Mouse (Mus musculus): ENCODE measurements around the gene Lrrfip1. TPM values are rescaled to one million over a fixed set of nuclear protein-coding genes. Genes with fewer than 3 reads are reported as not detected.
A peak's percentile ranks its signal among the peaks of the same experiment; 100 is the strongest.

The Lrrfip1 gene
- total RNA-seq, 1 experiment from 2014 or later, result 190 TPM

GRCm38 (mm10) chr1:91062363-91062762, 63.8 kb downstream of the Lrrfip1 start:
- ATAC-seq (replicated peaks in 1 of 2; ENCODE audit: insufficient read depth in 1 of 2, low FRiP score in 2 of 2, low TSS enrichment in 1 of 2, low read depth in 1 of 2, poor library complexity in 2 of 2, severe bottlenecking in 2 of 2), result peak; percentile 67 to 72

GRCm38 (mm10) chr1:91064053-91064452, 65.5 kb downstream of the Lrrfip1 start:
- no peak for ATAC-seq (replicated peaks in 1 of 2; ENCODE audit: insufficient read depth in 1 of 2, low FRiP score in 2 of 2, low TSS enrichment in 1 of 2, low read depth in 1 of 2, poor library complexity in 2 of 2, severe bottlenecking in 2 of 2)

DNA sequence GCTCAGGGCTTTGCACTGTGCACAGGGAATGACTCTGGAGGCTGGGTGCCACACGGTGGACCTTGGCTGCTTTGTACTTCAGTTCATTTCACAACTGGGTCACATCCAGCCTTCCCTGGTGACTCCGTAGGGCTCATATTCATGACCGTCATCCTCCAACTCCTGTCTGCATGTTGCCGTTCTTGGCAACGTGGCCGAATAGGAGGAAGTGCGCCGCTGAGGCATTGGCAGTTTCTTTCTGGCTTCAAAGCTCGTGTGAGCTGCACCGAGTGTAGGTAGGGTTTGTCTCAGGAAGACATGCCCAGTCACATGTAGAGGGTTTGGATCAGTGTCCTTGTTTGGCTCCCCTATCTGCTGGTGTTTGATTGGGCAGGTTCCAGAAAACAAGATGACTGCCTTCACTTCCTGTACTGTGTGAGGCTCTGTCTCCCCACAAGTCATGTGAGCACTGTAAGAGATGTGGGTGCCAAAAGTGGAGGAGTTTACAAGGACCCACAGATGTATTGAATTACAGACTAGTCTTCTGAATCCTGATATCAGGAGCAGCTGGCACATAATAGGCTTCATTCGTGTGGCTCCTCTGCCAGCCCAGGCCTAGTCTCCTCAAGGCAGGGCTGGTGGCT, 66.5 kb downstream of the Lrrfip1 start:
- ATAC-seq (replicated peaks in 1 of 2; ENCODE audit: insufficient read depth in 1 of 2, low FRiP score in 2 of 2, low TSS enrichment in 1 of 2, low read depth in 1 of 2, poor library complexity in 2 of 2, severe bottlenecking in 2 of 2), result peak; percentile 23 to 34

DNA sequence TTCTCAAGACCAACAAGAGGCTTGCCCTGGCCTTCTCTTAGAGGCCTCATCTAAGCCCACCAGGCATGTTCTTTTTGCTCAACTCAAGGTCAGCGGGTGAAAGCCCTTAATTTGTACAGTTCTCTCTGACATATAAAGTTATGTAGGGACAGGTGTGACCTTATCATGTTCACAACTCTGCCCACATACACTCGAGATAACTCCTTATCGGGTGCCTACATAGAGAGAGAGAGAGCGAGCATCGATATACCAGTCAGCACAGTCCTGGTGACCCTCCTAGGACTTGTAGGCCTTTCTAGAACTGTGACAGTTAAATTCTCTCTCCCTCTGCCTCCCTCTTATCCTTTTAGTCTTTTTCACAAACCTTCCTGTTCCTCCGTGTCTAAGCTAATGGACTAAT, 67.5 kb downstream of the Lrrfip1 start:
- ATAC-seq (replicated peaks in 1 of 2; ENCODE audit: insufficient read depth in 1 of 2, low FRiP score in 2 of 2, low TSS enrichment in 1 of 2, low read depth in 1 of 2, poor library complexity in 2 of 2, severe bottlenecking in 2 of 2), result no peak

- ATAC-seq (replicated peaks in 1 of 2; ENCODE audit: insufficient read depth in 1 of 2, low FRiP score in 2 of 2, low TSS enrichment in 1 of 2, low read depth in 1 of 2, poor library complexity in 2 of 2, severe bottlenecking in 2 of 2), result no peak
These were observed 68.1 kb downstream of the Lrrfip1 start for GRCm38 (mm10) chr1:91066599-91066998.

- ATAC-seq (replicated peaks in 1 of 2; ENCODE audit: insufficient read depth in 1 of 2, low FRiP score in 2 of 2, low TSS enrichment in 1 of 2, low read depth in 1 of 2, poor library complexity in 2 of 2, severe bottlenecking in 2 of 2), result no peak
These were observed 69.2 kb downstream of the Lrrfip1 start for GRCm38 (mm10) chr1:91067716-91068115.

GRCm38 (mm10) chr1:91069575-91069974, 71.0 kb downstream of the Lrrfip1 start:
- ATAC-seq (replicated peaks in 1 of 2; ENCODE audit: insufficient read depth in 1 of 2, low FRiP score in 2 of 2, low TSS enrichment in 1 of 2, low read depth in 1 of 2, poor library complexity in 2 of 2, severe bottlenecking in 2 of 2), result peak; percentile 63; a peak in 3 of 4 replicates

DNA sequence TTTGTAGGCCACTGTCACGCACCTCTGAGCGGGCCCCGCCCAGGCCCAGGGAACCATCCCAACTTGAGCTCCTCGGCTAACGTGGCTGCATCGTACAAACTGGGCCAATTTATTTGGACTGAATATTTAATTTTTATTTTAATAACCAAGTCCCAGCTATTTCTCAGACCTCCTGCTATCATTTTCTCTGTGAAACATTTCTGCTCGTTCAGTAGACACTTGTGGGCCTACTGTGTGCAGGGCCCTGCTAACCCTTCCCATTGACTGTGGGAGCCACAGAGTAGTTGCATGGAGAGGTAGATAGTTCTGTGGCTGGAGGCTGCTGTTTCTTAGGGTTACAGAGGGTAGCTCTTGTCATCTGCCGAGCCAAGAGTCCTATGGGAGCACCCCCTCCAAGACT, 72.0 kb downstream of the Lrrfip1 start:
- no peak for ATAC-seq (replicated peaks in 1 of 2; ENCODE audit: insufficient read depth in 1 of 2, low FRiP score in 2 of 2, low TSS enrichment in 1 of 2, low read depth in 1 of 2, poor library complexity in 2 of 2, severe bottlenecking in 2 of 2)

DNA sequence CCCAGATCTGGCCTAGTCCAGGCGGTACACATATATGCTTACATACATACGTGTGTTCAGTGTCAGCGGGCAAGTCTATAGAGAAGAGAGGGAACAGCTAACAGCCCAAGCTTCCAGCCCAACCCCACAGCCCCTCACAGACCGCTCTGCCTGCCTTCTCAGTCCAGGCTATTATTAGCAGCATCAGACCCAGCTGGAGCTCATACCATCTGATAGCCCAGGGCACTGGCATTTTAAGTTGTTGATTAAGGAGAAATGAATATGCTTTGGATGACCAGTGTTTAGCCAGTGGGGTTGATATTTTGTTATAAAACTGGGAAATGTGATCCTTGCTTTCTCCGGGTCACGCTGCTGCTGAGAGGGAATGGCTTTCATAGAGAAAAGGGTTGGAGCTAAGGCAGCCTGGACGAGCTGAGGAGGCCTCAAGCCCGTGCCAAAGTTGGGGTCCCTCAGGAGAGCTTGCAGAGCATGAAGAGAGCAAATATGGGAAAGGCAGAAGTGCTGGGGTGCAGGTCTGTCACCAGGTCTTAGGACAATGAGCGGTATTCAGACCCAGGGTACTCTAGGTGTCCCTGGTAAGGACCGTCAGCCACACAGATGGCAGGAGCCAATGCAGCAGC, 73.2 kb downstream of the Lrrfip1 start:
- no peak for ATAC-seq (replicated peaks in 1 of 2; ENCODE audit: insufficient read depth in 1 of 2, low FRiP score in 2 of 2, low TSS enrichment in 1 of 2, low read depth in 1 of 2, poor library complexity in 2 of 2, severe bottlenecking in 2 of 2)

- no peak for ATAC-seq (replicated peaks in 1 of 2; ENCODE audit: insufficient read depth in 1 of 2, low FRiP score in 2 of 2, low TSS enrichment in 1 of 2, low read depth in 1 of 2, poor library complexity in 2 of 2, severe bottlenecking in 2 of 2)
These were observed 78.4 kb downstream of the Lrrfip1 start for GRCm38 (mm10) chr1:91076946-91077345.

DNA sequence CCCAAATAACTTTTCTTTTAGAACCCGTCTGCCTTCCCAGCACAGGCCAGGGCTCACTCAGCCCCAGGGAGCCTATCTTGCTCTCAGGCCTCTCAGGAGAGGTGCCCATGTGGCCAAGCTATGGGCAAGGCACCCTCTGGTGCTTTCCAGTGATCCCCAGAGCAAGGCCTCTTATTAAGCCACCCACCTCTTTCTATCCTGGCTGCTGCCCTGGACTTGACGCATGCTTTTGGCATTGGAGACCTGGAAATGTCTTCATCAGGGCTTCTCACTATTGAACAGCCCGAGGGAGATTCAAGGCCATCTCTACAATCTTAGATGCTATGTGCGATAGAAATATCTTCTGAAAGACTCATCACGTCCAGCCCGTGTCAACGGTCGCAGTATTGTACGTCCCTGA, 78.9 kb downstream of the Lrrfip1 start:
- no peak for ATAC-seq (replicated peaks in 1 of 2; ENCODE audit: insufficient read depth in 1 of 2, low FRiP score in 2 of 2, low TSS enrichment in 1 of 2, low read depth in 1 of 2, poor library complexity in 2 of 2, severe bottlenecking in 2 of 2)

- ATAC-seq (replicated peaks in 1 of 2; ENCODE audit: insufficient read depth in 1 of 2, low FRiP score in 2 of 2, low TSS enrichment in 1 of 2, low read depth in 1 of 2, poor library complexity in 2 of 2, severe bottlenecking in 2 of 2), result no peak
These were observed 79.4 kb downstream of the Lrrfip1 start for GRCm38 (mm10) chr1:91077980-91078379.

DNA sequence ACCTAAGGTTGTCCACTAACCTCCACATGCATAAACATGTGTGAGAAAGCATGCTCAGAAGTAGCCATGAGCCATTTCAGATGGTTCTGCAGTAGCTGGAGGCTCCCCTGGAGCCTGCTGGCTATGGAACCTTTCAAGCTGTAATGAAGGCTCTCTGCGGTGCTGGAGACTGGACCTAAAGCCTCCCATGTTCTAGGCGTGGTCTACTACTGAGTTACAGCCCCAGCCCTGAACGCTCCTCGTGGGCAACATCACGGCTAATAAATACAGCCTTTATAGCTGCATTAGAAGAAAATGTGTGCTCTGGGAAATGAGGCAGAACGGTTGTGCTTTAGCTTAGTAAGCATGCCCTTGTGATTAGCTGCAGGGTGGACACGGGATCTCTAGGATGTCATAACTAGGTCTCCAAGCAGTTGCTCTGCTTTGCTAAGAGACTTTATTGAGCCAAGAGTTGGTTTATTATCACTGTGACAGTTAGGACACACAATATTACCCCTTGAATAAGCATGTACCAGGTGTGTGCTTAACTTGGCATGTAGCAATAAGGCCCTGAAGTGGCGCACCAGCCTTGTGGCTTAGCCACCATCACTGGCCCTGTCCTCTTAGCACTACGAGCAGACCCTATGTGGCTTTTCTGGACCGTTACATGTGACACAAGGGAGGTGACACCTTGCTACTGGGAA, 81.3 kb downstream of the Lrrfip1 start:
- 0 out of 4 replicates have a peak, but pooled peaks of 1 of the 2 experiments have one; percentile 8 for ATAC-seq (replicated peaks in 1 of 2; ENCODE audit: insufficient read depth in 1 of 2, low FRiP score in 2 of 2, low TSS enrichment in 1 of 2, low read depth in 1 of 2, poor library complexity in 2 of 2, severe bottlenecking in 2 of 2)

DNA sequence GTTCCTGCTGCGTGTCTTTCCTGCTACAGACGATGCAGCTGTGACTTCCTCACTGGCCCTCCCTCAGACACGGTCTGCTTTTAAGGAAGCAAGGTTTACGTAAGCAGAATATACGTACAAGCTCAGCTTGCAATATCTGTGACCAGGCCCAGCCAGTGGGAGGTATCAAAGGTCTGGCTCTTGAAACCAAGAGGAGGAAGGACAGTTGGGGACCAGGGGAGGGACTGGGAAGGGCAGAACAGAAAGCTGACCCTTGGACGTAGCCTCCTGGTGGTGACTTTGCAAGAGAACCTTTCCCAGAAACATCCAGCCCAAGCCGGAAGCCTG, 81.8 kb downstream of the Lrrfip1 start:
- ATAC-seq (replicated peaks in 1 of 2; ENCODE audit: insufficient read depth in 1 of 2, low FRiP score in 2 of 2, low TSS enrichment in 1 of 2, low read depth in 1 of 2, poor library complexity in 2 of 2, severe bottlenecking in 2 of 2), result peak; percentile 95 to 98

DNA sequence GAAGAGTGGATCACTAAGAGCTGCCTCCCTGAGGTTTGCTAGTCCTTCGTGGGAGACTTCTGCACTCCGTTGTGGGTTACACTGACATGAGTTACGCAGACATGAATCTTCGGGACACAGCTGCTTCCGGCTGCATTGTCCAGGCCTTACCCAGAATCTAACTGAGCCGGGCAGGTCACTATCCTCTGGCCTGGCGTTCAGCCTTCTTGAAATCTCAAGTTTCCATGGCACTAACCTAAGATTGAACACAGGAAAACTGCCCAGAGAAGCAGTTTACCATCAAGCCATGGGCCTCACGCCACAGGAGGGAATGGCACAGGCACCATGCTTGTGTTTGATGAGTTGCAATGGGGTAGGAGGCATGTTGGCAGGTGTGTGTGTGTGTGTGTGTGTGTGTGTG, 85.8 kb downstream of the Lrrfip1 start:
- ATAC-seq (replicated peaks in 1 of 2; ENCODE audit: insufficient read depth in 1 of 2, low FRiP score in 2 of 2, low TSS enrichment in 1 of 2, low read depth in 1 of 2, poor library complexity in 2 of 2, severe bottlenecking in 2 of 2), result no peak

DNA sequence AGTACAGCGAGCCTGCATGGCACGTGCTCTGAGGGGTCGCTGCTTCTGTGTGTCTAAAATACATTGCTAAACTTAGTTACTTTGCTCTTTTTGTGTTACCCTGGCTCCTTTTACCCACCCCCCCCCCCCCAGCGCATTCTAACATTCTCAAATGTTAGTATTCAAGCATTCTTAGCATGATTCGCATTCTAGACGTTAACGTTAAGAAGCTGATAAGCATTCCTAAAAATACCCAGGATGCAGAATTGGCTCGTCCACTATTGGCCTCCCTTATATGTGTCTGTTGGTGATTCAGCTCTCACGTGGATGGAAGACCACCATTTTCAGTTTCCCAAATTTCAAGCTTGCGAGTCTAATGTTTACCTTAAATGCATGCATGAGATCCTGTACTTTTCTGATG, 86.5 kb downstream of the Lrrfip1 start:
- ATAC-seq (replicated peaks in 1 of 2; ENCODE audit: insufficient read depth in 1 of 2, low FRiP score in 2 of 2, low TSS enrichment in 1 of 2, low read depth in 1 of 2, poor library complexity in 2 of 2, severe bottlenecking in 2 of 2), result no peak

GRCm38 (mm10) chr1:91085686-91086085, 87.1 kb downstream of the Lrrfip1 start:
- no peak for ATAC-seq (replicated peaks in 1 of 2; ENCODE audit: insufficient read depth in 1 of 2, low FRiP score in 2 of 2, low TSS enrichment in 1 of 2, low read depth in 1 of 2, poor library complexity in 2 of 2, severe bottlenecking in 2 of 2)

DNA sequence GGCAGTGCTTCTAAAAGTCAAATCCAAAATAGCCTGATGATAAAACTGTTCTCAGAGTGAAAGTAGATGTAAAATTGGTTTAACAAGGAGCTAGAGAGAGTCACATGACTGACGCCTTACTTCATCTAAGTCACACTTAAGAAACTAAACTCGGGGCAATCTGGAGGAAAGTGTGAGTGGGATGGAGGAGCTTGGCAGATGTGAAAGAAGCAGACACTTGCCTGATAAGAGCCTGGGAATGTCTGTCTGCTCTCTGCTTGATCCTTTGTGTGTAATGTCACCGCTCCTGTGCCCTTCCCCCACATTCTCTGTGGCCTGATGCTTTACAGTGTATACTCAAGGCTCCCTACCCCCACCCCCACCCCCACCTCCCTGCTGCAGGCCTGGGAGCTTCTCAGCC, 87.8 kb downstream of the Lrrfip1 start:
- no peak for ATAC-seq (replicated peaks in 1 of 2; ENCODE audit: insufficient read depth in 1 of 2, low FRiP score in 2 of 2, low TSS enrichment in 1 of 2, low read depth in 1 of 2, poor library complexity in 2 of 2, severe bottlenecking in 2 of 2)

GRCm38 (mm10) chr1:91086748-91087147, 88.2 kb downstream of the Lrrfip1 start:
- no peak for ATAC-seq (replicated peaks in 1 of 2; ENCODE audit: insufficient read depth in 1 of 2, low FRiP score in 2 of 2, low TSS enrichment in 1 of 2, low read depth in 1 of 2, poor library complexity in 2 of 2, severe bottlenecking in 2 of 2)

Data from hematopoietic stem cell, adult 5-6 weeks (primary cell).